Mouse (Mus musculus) left cerebral cortex, postnatal 10 days (tissue): ENCODE data around the gene Ppp1r3f. TPM values are rescaled to one million over a fixed set of nuclear protein-coding genes. Genes with fewer than 3 reads are reported as not detected.

Experiments
- DNase-seq, 2 experiments: peaks; one replicate each; pipeline ENCODE4 v3.0.0; 2021 to 2022; ENCODE audit warnings: low spot score in 2 of 2, mixed read lengths in 1 of 2; ENCODE audit errors: extremely low spot score in 1 of 2
- intact Hi-C: fragments of 180-260 bp; cut with DNase I; formaldehyde crosslinking; loops from one replicate; pipeline ENCODE4 v1.15.1; 2025
- total RNA-seq, 2 experiments: library from RNA; stranded (reverse); gene quantifications; 2 replicates each; pipeline ENCODE4 v1.2.3; 2021

The Ppp1r3f gene
- 10 to 100 TPM; 13.5 to 15.9 TPM for total RNA-seq

DNA sequence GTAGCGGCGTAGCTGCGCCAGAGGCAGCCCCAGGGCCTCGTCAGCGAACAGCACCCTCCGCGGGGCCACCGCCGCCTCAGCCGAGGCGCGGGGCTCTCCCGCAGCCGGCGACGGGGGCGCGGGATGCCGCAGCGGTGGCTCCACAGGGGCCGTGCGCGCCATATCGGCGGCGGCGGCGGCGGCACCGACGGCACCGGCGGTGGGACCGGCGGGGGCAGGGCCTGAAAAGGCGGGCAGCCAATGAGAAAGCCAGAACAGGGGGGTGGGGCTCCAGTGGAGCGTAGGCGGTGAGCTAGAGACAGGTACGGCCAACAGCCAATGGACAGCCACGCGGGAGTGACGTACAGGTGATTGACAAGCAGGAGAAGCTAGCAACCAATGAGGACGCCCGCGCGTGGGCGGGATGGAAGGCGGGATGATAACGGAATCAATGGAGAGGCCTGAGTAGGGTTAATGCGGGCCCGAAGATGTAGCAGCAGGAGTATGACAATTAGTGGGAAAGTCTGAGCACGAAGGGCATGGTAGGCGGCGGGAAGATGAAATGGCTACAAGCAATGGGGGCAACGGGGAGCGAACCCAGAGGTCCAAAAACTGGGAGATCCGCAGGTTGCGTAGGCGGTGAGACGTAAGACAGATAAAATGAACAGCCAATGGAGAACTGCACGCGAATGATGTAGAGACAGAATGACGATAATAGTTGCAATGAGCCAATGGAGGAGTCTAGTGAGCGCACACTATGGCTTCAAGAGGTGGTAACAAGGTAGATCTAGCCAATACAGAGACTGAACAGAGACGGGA is at the start of gene Ppp1r3f:
Ppp1r3f (minus strand) TSS at position 197 of the 798 bp plus-strand sequence.
- intact Hi-C loops, result loop anchor here (5.0 to 10.0 kb wide), 3 partner anchors 63 to 152 kb away; partner anchors contain the start of gene Syp
- DNase-seq, result peak; percentile 96 to 97

DNA sequence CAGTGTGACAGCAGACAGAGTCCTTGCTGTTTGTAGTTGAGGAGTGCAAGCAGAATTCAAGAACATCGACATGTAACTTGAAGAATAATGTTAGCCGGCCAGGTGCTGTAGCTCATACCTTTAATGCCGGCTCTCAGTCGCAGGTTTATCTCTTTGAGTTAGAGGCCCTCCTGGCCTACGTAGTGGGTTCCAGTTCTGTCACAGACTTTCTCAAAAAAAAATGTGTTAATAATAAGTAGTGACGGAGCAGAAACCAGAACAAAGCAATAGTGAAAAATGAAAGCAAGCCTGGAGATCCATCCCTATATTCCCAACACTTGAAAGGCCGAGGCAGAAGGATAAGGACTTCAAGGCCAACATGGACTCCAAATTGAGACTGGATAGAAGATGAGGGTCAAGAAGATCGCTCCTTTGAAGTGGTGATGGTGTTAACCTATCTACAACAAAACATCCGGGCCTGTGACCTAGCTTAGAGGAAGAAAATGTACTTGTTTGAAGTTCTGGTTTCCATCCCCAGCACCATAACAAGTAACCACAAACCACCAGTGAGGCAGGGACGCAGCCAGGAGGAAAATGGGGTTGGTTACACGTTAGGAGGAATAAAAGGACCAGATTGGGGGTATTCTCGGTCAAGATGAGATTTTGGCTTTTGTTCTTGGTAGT is 43.9 kb upstream of the Ppp1r3f start:
- no peak for DNase-seq
- intact Hi-C loops, result no loop called here

DNA sequence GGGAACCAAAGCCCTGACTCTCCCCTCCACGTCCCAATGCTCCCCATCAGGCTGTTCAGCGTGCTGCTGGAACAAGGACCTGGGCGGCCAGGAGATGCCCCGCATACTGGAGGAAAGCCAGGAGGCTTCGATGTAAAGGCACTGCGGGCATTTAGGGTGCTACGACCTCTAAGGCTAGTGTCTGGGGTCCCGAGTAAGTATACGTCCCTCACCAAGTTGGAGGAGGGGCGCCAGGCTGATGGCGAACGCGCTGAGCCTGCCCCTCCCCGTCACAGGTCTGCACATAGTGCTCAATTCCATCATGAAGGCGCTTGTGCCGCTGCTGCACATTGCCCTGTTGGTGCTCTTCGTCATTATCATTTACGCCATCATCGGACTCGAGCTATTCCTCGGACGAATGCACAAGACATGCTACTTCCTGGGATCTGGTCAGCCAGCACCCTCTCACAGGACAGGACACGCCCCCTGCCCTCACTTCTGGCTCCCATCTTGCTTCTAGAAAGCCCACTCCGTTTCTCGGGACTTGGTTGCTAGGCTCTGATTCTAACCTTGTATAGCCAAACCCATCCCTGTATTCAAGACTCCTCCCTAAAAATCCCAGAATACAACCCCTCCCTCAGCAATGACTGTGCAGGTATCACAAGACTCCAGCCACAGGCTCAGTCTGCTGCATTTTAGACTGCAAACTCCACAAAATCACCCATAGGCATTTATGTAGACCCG is 36.6 kb upstream of the Ppp1r3f start:
- DNase-seq, result no peak
- intact Hi-C loops, result no loop called here

DNA sequence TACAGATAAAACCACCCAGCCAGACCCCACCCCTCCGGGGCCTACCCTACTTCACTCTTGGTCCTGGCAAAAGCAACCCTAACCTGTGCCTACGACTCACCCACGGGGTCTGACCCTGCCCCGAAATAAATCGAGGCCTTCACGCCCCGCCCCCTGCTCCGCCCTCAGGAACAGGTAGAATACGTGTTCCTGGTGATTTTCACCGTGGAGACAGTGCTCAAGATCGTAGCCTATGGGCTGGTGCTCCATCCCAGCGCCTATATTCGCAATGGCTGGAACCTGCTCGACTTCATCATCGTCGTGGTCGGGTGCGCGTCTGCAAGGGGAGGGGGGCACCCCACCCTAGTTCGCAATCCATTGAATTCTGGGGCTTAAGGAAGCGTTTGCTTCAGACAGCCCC is 36.0 kb upstream of the Ppp1r3f start:
- DNase-seq, result no peak
- intact Hi-C loops, result no loop called here

DNA sequence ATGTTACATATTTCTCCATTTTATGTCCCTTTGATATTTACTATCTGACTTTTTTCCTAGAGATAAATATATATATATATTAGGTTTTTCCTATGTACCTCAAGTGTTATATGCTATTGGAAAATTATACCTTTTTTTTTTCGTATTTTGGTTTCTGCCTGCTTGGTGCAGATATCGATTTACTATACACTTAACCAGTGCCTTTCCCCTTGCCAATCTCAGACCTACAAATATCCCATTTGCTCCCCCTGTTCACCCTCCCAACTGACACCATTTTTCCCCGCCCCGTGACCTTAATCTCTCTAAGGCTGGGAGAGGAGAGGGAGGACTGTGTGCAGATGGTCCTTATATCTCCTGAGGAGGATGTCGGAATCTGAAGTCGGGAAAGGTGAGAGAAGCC is 32.7 kb upstream of the Ppp1r3f start, which contains the start of gene Cacna1f:
Cacna1f (plus strand) TSS at position 301 of the 400 bp plus-strand sequence.
- intact Hi-C loops, result no loop called here
- no peak for DNase-seq

DNA sequence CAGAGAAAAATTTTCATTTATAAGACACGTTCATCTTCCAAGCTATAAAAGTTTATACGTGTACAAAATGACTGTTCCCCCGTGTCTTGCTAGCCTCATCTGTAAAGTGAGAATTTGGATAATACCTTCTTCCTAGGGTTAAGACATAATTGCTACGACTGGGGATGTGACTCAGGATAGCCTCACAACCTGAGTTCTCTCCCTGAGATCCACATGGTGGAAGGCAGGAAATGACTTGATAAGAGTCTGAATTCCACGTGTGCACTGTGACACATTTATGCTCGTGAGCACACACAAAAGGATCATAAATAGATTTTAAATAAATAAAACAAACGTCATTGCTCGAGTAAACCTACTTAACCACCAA is 31.5 kb upstream of the Ppp1r3f start:
- intact Hi-C loops, result no loop called here

DNA sequence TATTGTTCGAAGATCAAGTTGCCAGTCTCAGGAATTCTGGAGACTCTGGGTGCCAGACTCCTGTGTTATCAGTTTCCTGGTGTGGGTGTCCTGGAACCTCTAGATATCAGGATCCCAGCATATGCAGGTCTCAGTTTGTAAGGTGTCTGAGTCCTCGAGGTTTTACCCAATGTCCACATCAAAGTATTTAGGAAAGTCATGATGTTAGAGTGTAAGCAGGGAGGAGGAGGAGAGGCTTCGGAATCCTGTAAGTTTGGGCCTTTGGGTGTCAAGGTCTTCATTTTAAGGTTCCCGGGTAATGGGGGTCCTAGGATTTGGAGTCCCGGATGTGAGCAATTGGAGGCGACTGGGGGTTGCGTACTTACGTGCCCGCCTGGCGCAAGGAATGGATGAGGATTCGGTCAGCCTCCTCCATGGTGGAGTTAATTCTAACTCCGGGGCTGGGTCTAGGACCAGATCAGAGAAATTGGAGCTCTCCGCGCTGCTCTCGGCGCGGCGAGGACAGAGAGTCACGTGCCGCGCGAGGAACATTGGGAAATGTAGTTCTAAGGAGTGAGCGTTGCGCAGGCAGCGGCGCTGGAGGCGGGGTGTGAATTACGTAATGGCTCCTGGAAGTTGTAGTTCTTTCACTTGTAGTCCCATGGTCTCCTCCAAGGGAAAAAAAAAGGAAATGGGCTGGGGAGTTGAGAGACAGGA is 30.9 kb upstream of the Ppp1r3f start, which contains the start of gene Ccdc22:
Ccdc22 (minus strand) TSS at position 639 of the 696 bp plus-strand sequence.
- DNase-seq, result peak; percentile 67 to 89
- intact Hi-C loops, result no loop called here

More for the DNA sequence above, 31.5 kb upstream of the Ppp1r3f start:
- DNase-seq, result no peak

DNA sequence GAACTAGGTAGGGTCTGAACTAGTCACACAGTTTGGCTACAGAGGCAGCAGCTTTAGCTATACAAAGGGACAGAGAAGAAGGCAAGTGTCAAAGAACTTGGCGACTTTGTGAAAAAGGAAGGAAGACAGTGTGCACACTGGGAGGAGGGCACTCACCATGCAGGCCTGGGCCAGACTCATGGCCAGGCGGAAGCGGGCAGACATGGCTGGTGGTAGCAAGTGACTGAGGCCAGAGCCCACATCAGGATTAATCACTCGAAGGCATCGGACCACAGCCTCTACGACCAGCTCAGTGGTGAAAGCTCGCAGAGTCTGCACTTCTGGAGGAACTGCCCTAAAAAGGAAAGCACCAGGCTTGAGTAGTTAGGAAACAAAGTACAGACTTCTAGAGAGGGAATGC is 29.9 kb upstream of the Ppp1r3f start:
- intact Hi-C loops, result no loop called here
- no peak for DNase-seq

DNA sequence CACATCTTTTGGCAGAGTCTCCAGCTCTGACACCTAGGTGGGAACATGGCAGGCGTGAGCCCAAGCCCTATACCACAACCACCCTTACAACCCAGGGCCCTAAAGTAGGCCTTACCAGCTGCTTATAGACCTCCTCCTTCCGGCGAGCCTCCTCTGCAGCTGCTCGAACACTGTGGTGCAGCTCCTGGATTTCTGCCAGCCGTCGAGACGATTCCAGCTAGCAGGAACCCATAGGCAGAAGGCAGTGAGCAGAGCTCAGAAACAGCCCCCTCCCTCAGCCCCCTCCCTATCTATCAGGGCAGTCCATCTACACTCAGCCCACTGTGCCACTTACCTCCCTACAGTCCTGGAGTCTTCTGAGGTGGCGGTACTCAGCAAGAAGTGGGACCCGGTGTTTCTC is 21.3 kb upstream of the Ppp1r3f start:
- intact Hi-C loops, result no loop called here
- DNase-seq, result peak in 1 of 2 experiments; percentile 38

DNA sequence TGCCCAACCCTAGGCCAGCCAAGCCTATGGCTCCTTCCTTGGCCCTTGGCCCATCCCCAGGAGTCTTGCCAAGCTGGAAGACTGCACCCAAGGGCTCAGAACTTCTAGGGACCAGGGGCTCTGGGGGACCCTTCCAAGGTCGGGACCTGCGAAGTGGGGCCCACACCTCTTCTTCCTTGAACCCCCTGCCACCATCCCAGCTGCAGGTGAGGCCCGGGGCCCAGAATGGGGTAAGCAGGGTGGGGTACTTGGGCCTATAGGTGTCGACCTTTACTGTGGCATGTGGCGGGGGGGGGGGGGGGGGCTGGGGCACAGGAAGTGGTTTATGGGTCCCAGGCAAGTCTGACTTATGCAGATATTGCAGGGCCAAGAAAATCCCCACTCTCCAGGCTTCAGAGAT is 12.3 kb upstream of the Ppp1r3f start:
- no peak for DNase-seq
- intact Hi-C loops, result no loop called here

DNA sequence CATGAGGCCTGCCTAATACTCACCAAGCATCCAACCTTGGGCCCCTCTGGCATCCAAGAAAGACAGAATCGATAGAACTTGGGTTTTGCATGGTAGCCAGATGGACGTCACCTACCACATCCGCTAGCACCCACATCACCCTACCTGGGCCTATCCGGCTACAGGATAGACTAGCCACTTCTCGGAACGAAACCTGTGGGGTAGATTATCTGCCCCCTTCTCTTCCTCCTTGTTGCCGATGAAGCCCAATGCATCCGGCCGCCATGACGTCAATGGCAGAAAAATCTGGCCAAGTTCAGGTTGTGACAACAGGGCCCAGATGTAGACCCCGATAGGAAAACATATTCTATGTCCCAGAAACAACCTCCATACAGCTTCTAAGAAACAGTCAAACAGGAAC is 9.8 kb upstream of the Ppp1r3f start:
- intact Hi-C loops, result no loop called here
- no peak for DNase-seq

DNA sequence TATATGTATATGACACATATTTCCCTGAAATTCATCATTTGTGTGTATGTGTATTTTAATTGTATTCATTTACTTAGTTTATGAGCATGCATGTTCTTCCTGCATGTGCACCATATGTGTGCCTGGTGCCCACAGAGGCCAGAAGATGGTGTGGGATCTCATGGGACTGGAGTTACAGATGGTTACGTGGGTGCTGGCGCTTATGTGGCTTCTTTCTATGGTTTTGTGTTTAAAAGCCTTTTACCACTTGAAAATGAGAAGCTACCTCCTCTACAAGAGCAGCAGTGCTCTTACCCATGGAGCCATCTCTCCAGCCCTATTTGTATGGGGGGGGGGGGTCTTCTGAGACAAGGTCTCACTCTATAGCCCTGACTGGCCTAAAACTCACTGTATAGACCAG is 7.1 kb upstream of the Ppp1r3f start:
- intact Hi-C loops, result no loop called here
- DNase-seq, result no peak

DNA sequence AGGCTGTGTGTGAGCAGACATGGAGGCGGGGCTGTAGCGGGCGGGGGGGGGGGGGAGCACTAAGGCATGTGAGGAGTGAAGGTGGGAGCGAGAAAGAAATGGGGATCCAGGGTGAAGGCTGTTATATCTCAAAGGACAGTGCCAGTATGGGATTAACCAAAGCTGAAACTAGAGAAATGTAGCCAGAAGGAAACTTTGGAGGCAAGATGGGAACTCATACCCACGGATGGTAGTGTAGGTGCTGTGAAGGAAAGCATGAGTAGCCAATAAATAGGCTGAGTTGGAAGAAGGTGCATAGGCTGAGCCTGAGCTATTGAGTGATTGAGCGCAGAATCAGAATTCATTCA is 775 bp upstream of the Ppp1r3f start:
- intact Hi-C loops, result loop anchor here (5.0 to 10.0 kb wide), 3 partner anchors 62 to 153 kb away; partner anchors contain the start of gene Syp
- DNase-seq, result no peak

DNA sequence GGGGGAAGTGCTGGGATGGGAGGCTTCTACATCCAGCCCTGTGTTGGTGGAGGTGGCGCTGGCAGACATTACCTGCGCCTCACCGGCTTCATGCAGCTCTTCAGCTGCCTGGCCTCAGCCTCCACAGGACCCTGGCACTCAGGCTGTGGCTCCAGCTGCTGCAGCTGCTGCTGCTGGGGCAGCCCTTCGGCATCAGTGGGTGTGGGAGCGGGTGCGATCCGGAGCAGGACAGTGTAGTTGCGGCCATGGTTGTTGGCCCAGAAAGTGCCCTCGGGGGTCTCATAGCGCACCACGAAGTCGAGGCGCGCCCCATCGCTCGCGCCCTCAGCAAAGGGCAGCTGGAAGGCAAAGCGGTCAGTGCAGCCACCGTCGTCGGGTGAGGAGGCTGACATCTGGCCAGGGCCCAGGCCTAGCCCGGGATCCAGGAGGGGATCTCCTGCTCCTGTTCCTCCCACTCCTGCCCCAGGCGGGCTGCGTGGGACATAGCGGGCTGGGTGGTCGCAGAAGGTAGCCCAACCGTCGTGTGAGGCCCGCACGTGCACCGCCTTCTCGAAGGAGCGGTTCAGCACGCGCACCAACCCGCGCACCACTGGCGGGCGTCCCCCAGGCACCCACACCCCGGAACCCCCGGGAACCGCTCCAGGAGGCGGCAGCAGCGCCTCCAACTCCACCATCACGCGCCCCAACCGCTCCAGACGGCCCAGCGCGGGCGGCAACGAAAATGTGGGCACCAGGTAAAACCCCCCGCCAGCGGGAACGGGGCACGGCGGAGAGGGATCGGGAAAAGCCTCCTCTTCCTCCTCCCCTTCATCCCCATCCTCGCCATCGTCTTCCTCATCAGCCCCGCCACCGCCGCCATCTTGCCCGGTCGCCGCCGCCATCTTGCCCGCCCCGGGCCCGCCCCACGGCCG is 652 bp downstream of the Ppp1r3f start, which contains the start of gene Foxp3:
Foxp3 (plus strand) TSS at position 469 of the 911 bp plus-strand sequence.
- intact Hi-C loops, result loop anchor here (5.0 to 10.0 kb wide), 3 partner anchors 64 to 151 kb away; partner anchors contain the start of gene Syp
- DNase-seq, result peak; percentile 25 to 73

DNA sequence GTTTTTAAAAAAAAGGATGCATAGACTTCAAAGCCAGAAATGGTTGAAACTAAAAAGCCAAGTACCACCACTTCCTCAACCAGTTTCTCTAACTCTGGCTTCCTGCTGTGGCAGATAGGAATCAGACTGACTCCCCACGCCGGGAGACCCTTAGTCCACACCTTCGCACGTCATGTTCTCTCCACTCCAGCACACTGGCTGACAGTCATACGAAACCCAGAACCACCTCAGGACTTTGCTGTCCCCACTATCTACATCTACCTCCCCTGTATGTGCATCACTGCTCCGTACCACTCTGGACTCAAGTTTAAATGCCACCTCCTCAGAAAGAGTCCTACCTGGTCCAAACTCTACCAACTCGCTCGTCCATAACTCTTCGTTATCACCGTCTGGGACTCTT is 1.6 kb downstream of the Ppp1r3f start:
- intact Hi-C loops, result loop anchor here (5.0 to 10.0 kb wide), 3 partner anchors 65 to 150 kb away; partner anchors contain the start of gene Syp
- no peak for DNase-seq

DNA sequence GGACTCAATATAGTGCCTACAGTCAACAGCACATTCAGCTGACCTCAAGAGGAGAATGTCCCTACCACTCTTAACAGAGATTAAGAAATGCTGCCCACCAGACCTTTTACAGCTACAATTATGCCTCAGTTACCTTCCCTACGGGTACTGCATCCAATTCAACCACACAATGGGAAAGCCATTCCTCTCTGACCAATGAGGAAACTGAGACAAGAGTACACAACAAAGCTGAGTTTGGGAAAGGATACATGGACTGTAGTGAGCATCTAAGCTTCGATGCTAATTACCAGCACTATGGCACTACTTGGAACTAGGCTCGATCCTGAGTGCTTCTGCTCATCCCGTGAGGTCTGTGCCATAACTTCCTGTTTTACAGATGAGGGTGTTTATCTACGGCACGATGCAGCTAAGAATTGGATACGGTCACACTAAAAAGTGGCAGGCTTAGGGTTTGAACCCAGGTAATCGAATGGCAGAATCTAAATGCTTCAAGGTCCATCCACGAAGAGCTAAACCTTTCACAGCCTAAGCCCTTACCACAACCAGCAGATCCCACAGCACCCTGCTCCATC is 2.4 kb downstream of the Ppp1r3f start:
- intact Hi-C loops, result loop anchor here (5.0 to 10.0 kb wide), 3 partner anchors 66 to 149 kb away; partner anchors contain the start of gene Syp
- no peak for DNase-seq

DNA sequence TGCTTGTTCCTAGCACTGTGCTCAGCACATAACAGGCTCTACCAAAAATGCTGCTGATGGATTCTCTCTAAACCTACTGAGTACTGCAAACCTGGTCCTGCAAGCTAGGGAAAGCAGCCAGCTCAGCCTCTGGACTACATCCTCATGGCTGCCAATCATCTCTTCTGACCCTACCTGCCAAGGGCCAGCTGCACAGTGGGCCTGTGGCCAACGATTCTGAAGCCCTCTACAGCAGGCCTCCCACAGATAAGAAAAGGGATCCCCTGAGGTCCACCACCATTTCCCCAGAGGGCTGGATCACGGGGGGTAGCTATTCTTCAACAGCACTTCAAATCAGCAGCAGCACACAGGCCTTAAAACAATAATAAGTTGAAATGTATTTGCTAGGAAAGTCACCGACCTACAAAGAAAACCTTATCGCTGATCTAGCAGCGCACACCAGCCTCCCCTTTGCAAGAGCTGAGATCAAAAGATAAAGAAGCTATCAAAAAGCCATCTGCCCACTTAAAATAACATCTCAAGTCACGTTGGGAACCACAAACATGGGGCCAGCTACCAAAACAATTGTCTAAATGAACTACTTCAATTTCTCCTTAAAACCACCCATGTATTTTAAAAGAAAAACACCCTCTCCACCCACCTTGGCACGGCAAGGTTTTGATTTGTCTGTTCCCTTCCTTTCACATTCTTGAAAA is 3.5 kb downstream of the Ppp1r3f start:
- no peak for DNase-seq
- intact Hi-C loops, result loop anchor here (5.0 to 10.0 kb wide), 3 partner anchors 67 to 148 kb away; partner anchors contain the start of gene Syp
